Comparison of ENCODE assay signal across 13 mouse cellular contexts in the genomic region with DNA sequence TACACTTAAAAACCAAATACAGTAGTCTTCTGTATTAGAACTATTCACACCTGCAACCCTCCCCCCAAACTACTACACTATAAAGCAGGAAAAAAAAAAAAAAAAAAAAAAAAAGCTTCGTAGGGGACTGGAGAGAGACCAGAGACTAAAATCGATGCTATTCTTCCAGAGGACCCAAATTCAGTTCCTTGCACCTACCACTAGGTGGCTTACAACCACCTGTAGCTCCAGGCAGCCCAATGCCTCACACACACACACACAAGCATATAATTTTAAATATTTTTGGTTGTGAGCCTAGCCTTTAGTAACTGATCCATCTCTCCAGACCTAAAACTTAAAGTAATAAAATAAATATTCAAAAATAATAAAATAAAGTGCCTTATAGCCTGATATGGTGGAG. TPM values are rescaled to one million over a fixed set of nuclear protein-coding genes. Genes with fewer than 3 reads are reported as not detected.
A peak's percentile ranks its signal among the peaks of the same experiment; 100 is the strongest.
DNase-seq lines count a peak whose midpoint lies in the region; ATAC-seq and TF ChIP-seq lines count a peak whose summit lies in the region.
"Had no signal": no experiment of that assay in that cellular context is flagged by ENCODE, and none has a peak within 500 bp of the region (broad histone marks: within the 10 kb centered on the region; RNA-seq: fewer than 3 reads in every experiment).

No protein-coding gene starts in this region.

- no peak for ATAC-seq in embryonic facial prominence, embryonic 11.5 days (replicated peaks; ENCODE audit: insufficient number of reproducible peaks, low FRiP score, low TSS enrichment, low read depth)
- no peak for ATAC-seq in kidney, embryonic 16.5 days (ENCODE audit: low FRiP score, low TSS enrichment)

- no peak overlapping the region for H3K9ac ChIP-seq in embryonic facial prominence, embryonic 11.5 days (replicated peaks; ENCODE audit: low read length)
- no peak overlapping the region for H3K9ac ChIP-seq in kidney, embryonic 16.5 days (replicated peaks; ENCODE audit: low read length)
- H3K9ac ChIP-seq: embryonic facial prominence, embryonic 12.5 days had no signal

- peak; percentile 50 for TF ChIP-seq CTCF in lung, adult 2 months (IDR thresholded peaks at IDR 0.05; ENCODE audit: insufficient read depth, low read length)

- TF ChIP-seq POLR2A in lung, adult 2 months (IDR thresholded peaks at IDR 0.05; ENCODE audit: borderline replicate concordance, extremely low read depth, low read depth, low read length), result no peak

- DNase-seq in embryonic facial prominence, embryonic 11.5 days (ENCODE audit: low spot score), result peak; percentile 12
- DNase-seq in embryonic facial prominence, embryonic 10.5 days (ENCODE audit: low spot score), result no peak
- DNase-seq in lung, adult 2 months, result no peak
- no peak for DNase-seq in lung, adult 18-20 months
- DNase-seq in ZHBTc4 (ENCODE audit: low read depth, low spot score), result peak; percentile 16
- peak; percentile 6 for DNase-seq in retina, postnatal 1 day
- no peak for DNase-seq in gastrocnemius, postnatal 36 days

- H3K4me3 ChIP-seq in embryonic facial prominence, embryonic 11.5 days (ENCODE audit: low read depth, low read length), result no peak overlapping the region
- H3K4me3 ChIP-seq in embryonic facial prominence, embryonic 10.5 days, result no peak overlapping the region
- no peak overlapping the region for H3K4me3 ChIP-seq in lung, adult 2 months (replicated peaks; ENCODE audit: extremely low read depth, low read depth, low read length)
- no peak overlapping the region for H3K4me3 ChIP-seq in kidney, embryonic 16.5 days (ENCODE audit: low read length)
- H3K4me3 ChIP-seq: embryonic facial prominence, embryonic 12.5 days had no signal

- WGBS in embryonic facial prominence, embryonic 11.5 days, result 42% methylated on average over 2 of the region's 2 CpGs
- WGBS in embryonic facial prominence, embryonic 10.5 days, result 45% methylated on average over 2 of the region's 2 CpGs
- WGBS in lung, adult 2 months, result 27% methylated on average over 2 of the region's 2 CpGs
- 56% methylated on average over 2 of the region's 2 CpGs for WGBS in kidney, embryonic 16.5 days

- intact Hi-C loops in gastrocnemius, postnatal 36 days (cut with DNase I), result no loop called here

- H3K4me2 ChIP-seq in embryonic facial prominence, embryonic 11.5 days (ENCODE audit: low read depth, low read length), result no peak overlapping the region
- no peak overlapping the region for H3K4me2 ChIP-seq in kidney, embryonic 16.5 days (replicated peaks; ENCODE audit: low read depth, low read length)
- H3K4me2 ChIP-seq: embryonic facial prominence, embryonic 12.5 days had no signal

- no peaks in the 10 kb centered on the region for H3K27me3 ChIP-seq in embryonic facial prominence, embryonic 11.5 days (ENCODE audit: control insufficient read depth, insufficient read depth, low read length)
- H3K27me3 ChIP-seq in embryonic facial prominence, embryonic 10.5 days (replicated peaks; ENCODE audit: low read depth, poor library complexity, severe bottlenecking), result 0 out of 2 replicates have a peak, but pooled peaks cover 1% of the 10 kb centered on the region
- H3K27me3 ChIP-seq in kidney, embryonic 16.5 days (ENCODE audit: insufficient read depth, low read length), result no peaks in the 10 kb centered on the region
- H3K27me3 ChIP-seq: embryonic facial prominence, embryonic 12.5 days had no signal

- H3K27ac ChIP-seq in embryonic facial prominence, embryonic 11.5 days (replicated peaks; ENCODE audit: low read depth, low read length), result no peak overlapping the region
- no peak overlapping the region for H3K27ac ChIP-seq in embryonic facial prominence, embryonic 10.5 days (replicated peaks)
- H3K27ac ChIP-seq in kidney, embryonic 16.5 days (ENCODE audit: low read length), result no peak overlapping the region
- H3K27ac ChIP-seq: embryonic facial prominence, embryonic 12.5 days; macrophage had no signal

- no peaks in the 10 kb centered on the region for H3K9me3 ChIP-seq in embryonic facial prominence, embryonic 11.5 days (replicated peaks; ENCODE audit: control insufficient read depth, low read length)
- no peaks in the 10 kb centered on the region for H3K9me3 ChIP-seq in embryonic facial prominence, embryonic 10.5 days
- no peaks in the 10 kb centered on the region for H3K9me3 ChIP-seq in kidney, embryonic 16.5 days (ENCODE audit: low read length)
- H3K9me3 ChIP-seq: embryonic facial prominence, embryonic 12.5 days had no signal

- no peaks in the 10 kb centered on the region for H3K36me3 ChIP-seq in embryonic facial prominence, embryonic 11.5 days (replicated peaks; ENCODE audit: control insufficient read depth, insufficient read depth, low read depth, low read length)
- H3K36me3 ChIP-seq in embryonic facial prominence, embryonic 10.5 days (replicated peaks), result no peaks in the 10 kb centered on the region
- H3K36me3 ChIP-seq in kidney, embryonic 16.5 days (ENCODE audit: insufficient read depth, low read length), result no peaks in the 10 kb centered on the region
- H3K36me3 ChIP-seq: embryonic facial prominence, embryonic 12.5 days had no signal

- no peaks in the 10 kb centered on the region for H3K4me1 ChIP-seq in embryonic facial prominence, embryonic 11.5 days (ENCODE audit: control insufficient read depth, insufficient read depth, low read length)
- no peaks in the 10 kb centered on the region for H3K4me1 ChIP-seq in embryonic facial prominence, embryonic 10.5 days
- H3K4me1 ChIP-seq in lung, adult 2 months (ENCODE audit: control insufficient read depth, insufficient read depth, low read length), result no peaks in the 10 kb centered on the region
- no peaks in the 10 kb centered on the region for H3K4me1 ChIP-seq in kidney, embryonic 16.5 days (ENCODE audit: insufficient read depth, low read length)
- H3K4me1 ChIP-seq: embryonic facial prominence, embryonic 12.5 days had no signal

RNA-seq across cellular contexts. Expression of a gene that starts 32.2 kb away (rescaled TPM):
- 91.8 and 92.4 TPM in 2 replicates for polyA plus RNA-seq in embryonic facial prominence, embryonic 11.5 days (2014; fragmentation: Nextera tagmentation; extraction: Ambion mirVana)
- 97.4 and 103 TPM in 2 replicates for polyA plus RNA-seq in embryonic facial prominence, embryonic 10.5 days (2016; fragmentation: Nextera tagmentation; extraction: Ambion mirVana)
- 0.33 and 0.98 TPM in 2 replicates for polyA plus RNA-seq in lung, adult 2 months (2012; rRNA removed)
- 10 to 100 TPM in 1 of 2 experiments, 1 to 10 TPM in 1; 9.3 to 13.4 TPM for total RNA-seq in gastrocnemius, postnatal 36 days (2021)
- 83.4 and 95.3 TPM in 2 replicates for polyA plus RNA-seq in kidney, embryonic 16.5 days (2015; fragmentation: Nextera tagmentation; extraction: Ambion mirVana)

RNA-seq across cellular contexts. Expression of a gene that starts 33.2 kb away (rescaled TPM):
- not detected in 2 replicates for polyA plus RNA-seq in embryonic facial prominence, embryonic 11.5 days (2014; fragmentation: Nextera tagmentation; extraction: Ambion mirVana)
- polyA plus RNA-seq in embryonic facial prominence, embryonic 10.5 days (2016; fragmentation: Nextera tagmentation; extraction: Ambion mirVana), result 0.21 TPM in 1 of 2 replicates, not detected in the other
- not detected in 2 replicates for polyA plus RNA-seq in lung, adult 2 months (2012; rRNA removed)
- total RNA-seq in gastrocnemius, postnatal 36 days (2021), result not detected
- 0.07 and 0.10 TPM in 2 replicates for polyA plus RNA-seq in kidney, embryonic 16.5 days (2015; fragmentation: Nextera tagmentation; extraction: Ambion mirVana)
- total RNA-seq: heart, postnatal 10 days; neutrophil, adult 5-6 weeks had no signal
- polyA plus RNA-seq: kidney, embryonic 14.5 days; macrophage had no signal

Comparison
In these comparisons a context has a peak if more than half of its experiments do, and no peak if none do; other contexts are left out.
1. DNase-seq: peak in embryonic facial prominence, embryonic 11.5 days (single experiment), ZHBTc4 (single experiment) and retina, postnatal 1 day (single experiment); none in embryonic facial prominence, embryonic 10.5 days (single experiment), lung, adult 2 months (single experiment), lung, adult 18-20 months (0 of 2) and gastrocnemius, postnatal 36 days (0 of 2).
2. RNA of a gene that starts 32.2 kb away (polyA plus RNA-seq): 97.4 to 103 TPM in embryonic facial prominence, embryonic 10.5 days, 83.4 to 95.3 TPM in kidney, embryonic 16.5 days and 91.8 to 92.4 TPM in embryonic facial prominence, embryonic 11.5 days; 0.33 to 0.98 TPM in lung, adult 2 months; every median in the first group is over 10 times any median in the second.